Mouse (Mus musculus): ENCODE data around the gene Aftph.

Aftph gene

GRCm38 (mm10) chr11:20691000-20691399, 50.4 kb downstream of the Aftph start:
- TF ChIP-seq NANOG (IDR thresholded peaks at IDR 0.05; ENCODE audit: borderline replicate concordance, low read length) (no peak), CTCF (conservative IDR thresholded peaks at IDR 0.05; ENCODE audit: low read length) (peak; percentile 94)

GRCm38 (mm10) chr11:20681679-20682078, 59.7 kb downstream of the Aftph start:
- no peak for TF ChIP-seq NANOG (IDR thresholded peaks at IDR 0.05; ENCODE audit: borderline replicate concordance, low read length)
- no peak for TF ChIP-seq CTCF (conservative IDR thresholded peaks at IDR 0.05; ENCODE audit: low read length)
- no peak for TF ChIP-seq POU5F1 (IDR thresholded peaks at IDR 0.05; ENCODE audit: borderline replicate concordance, low read length)
- Histone ChIP-seq H3K4me1 (replicated peaks; ENCODE audit: low read depth, low read length) (no peaks in the 10 kb centered on the region), H3K36me3 (ENCODE audit: insufficient read depth, low read length) (peaks cover 18% of the 10 kb centered on the region), H3K27me3 (ENCODE audit: insufficient read depth, low read length) (0 out of 2 replicates have a peak, but pooled peaks cover 3% of the 10 kb centered on the region), H3K4me3 (replicated peaks; ENCODE audit: low read length) (no peak overlapping the region), H3K9me3 (ENCODE audit: low read length) (no peaks in the 10 kb centered on the region)

More at GRCm38 (mm10) chr11:20691000-20691399, 50.4 kb downstream of the Aftph start:
- Histone ChIP-seq H3K4me3 (replicated peaks; ENCODE audit: low read length) (no peak overlapping the region), H3K36me3 (ENCODE audit: insufficient read depth, low read length) (peaks cover 48% of the 10 kb centered on the region), H3K4me1 (replicated peaks; ENCODE audit: low read depth, low read length) (peaks cover 9% of the 10 kb centered on the region), H3K9me3 (ENCODE audit: low read length) (no peaks in the 10 kb centered on the region), H3K27me3 (ENCODE audit: insufficient read depth, low read length) (no peaks in the 10 kb centered on the region)

GRCm38 (mm10) chr11:20680781-20681180, 60.6 kb downstream of the Aftph start:
- Histone ChIP-seq H3K9me3 (ENCODE audit: low read length) (no peaks in the 10 kb centered on the region), H3K27me3 (ENCODE audit: insufficient read depth, low read length) (0 out of 2 replicates have a peak, but pooled peaks cover 3% of the 10 kb centered on the region), H3K4me3 (replicated peaks; ENCODE audit: low read length) (no peak overlapping the region), H3K36me3 (ENCODE audit: insufficient read depth, low read length) (peaks cover 9% of the 10 kb centered on the region), H3K4me1 (replicated peaks; ENCODE audit: low read depth, low read length) (peaks cover 7% of the 10 kb centered on the region; the same call in 1 of the 2 replicates)
- TF ChIP-seq CTCF (conservative IDR thresholded peaks at IDR 0.05; ENCODE audit: low read length) (no peak), NANOG (IDR thresholded peaks at IDR 0.05; ENCODE audit: borderline replicate concordance, low read length) (no peak), POU5F1 (IDR thresholded peaks at IDR 0.05; ENCODE audit: borderline replicate concordance, low read length) (no peak)

- H3K4me3 ChIP-seq (replicated peaks; ENCODE audit: low read length) = no peak overlapping the region
- peaks cover 3% of the 10 kb centered on the region for H3K36me3 ChIP-seq (ENCODE audit: insufficient read depth, low read length)
- 0 out of 2 replicates have a peak, but pooled peaks cover 3% of the 10 kb centered on the region for H3K27me3 ChIP-seq (ENCODE audit: insufficient read depth, low read length)
- H3K9me3 ChIP-seq (ENCODE audit: low read length) = no peaks in the 10 kb centered on the region
- peaks cover 7% of the 10 kb centered on the region; the same call in 1 of the 2 replicates for H3K4me1 ChIP-seq (replicated peaks; ENCODE audit: low read depth, low read length)
- TF ChIP-seq POU5F1 (IDR thresholded peaks at IDR 0.05; ENCODE audit: borderline replicate concordance, low read length) = no peak
Observed at GRCm38 (mm10) chr11:20679396-20679795, 62.0 kb downstream of the Aftph start.

GRCm38 (mm10) chr11:20672513-20672912, 68.9 kb downstream of the Aftph start:
- peaks cover 7% of the 10 kb centered on the region; the same call in 1 of the 2 replicates for H3K4me1 ChIP-seq (replicated peaks; ENCODE audit: low read depth, low read length)
- no peak overlapping the region for H3K4me3 ChIP-seq (replicated peaks; ENCODE audit: low read length)
- TF ChIP-seq POU5F1 (IDR thresholded peaks at IDR 0.05; ENCODE audit: borderline replicate concordance, low read length) (no peak), NANOG (IDR thresholded peaks at IDR 0.05; ENCODE audit: borderline replicate concordance, low read length) (no peak), CTCF (conservative IDR thresholded peaks at IDR 0.05; ENCODE audit: low read length) (no peak)
- no peaks in the 10 kb centered on the region for H3K36me3 ChIP-seq (ENCODE audit: insufficient read depth, low read length)
- 0 out of 2 replicates have a peak, but pooled peaks cover 7% of the 10 kb centered on the region for H3K27me3 ChIP-seq (ENCODE audit: insufficient read depth, low read length)
- no peaks in the 10 kb centered on the region for H3K9me3 ChIP-seq (ENCODE audit: low read length)

GRCm38 (mm10) chr11:20671789-20672392, 69.5 kb downstream of the Aftph start:
- no peaks in the 10 kb centered on the region for H3K9me3 ChIP-seq (ENCODE audit: low read length)
- H3K36me3 ChIP-seq (ENCODE audit: insufficient read depth, low read length) = no peaks in the 10 kb centered on the region
- TF ChIP-seq CTCF (conservative IDR thresholded peaks at IDR 0.05; ENCODE audit: low read length) (no peak), POU5F1 (IDR thresholded peaks at IDR 0.05; ENCODE audit: borderline replicate concordance, low read length) (no peak)
- 0 out of 2 replicates have a peak, but pooled peaks cover 7% of the 10 kb centered on the region for H3K27me3 ChIP-seq (ENCODE audit: insufficient read depth, low read length)
- H3K4me3 ChIP-seq (replicated peaks; ENCODE audit: low read length) = no peak overlapping the region
- peaks cover 7% of the 10 kb centered on the region; the same call in 1 of the 2 replicates for H3K4me1 ChIP-seq (replicated peaks; ENCODE audit: low read depth, low read length)

GRCm38 (mm10) chr11:20664878-20665277, 76.5 kb downstream of the Aftph start:
- Histone ChIP-seq H3K27me3 (ENCODE audit: insufficient read depth, low read length) (no peaks in the 10 kb centered on the region), H3K4me1 (replicated peaks; ENCODE audit: low read depth, low read length) (peaks cover 39% of the 10 kb centered on the region), H3K4me3 (replicated peaks; ENCODE audit: low read length) (no peak overlapping the region), H3K36me3 (ENCODE audit: insufficient read depth, low read length) (no peaks in the 10 kb centered on the region), H3K9me3 (ENCODE audit: low read length) (no peaks in the 10 kb centered on the region)
- TF ChIP-seq POU5F1 (IDR thresholded peaks at IDR 0.05; ENCODE audit: borderline replicate concordance, low read length) (no peak), NANOG (IDR thresholded peaks at IDR 0.05; ENCODE audit: borderline replicate concordance, low read length) (no peak), CTCF (conservative IDR thresholded peaks at IDR 0.05; ENCODE audit: low read length) (no peak)

- peaks cover 48% of the 10 kb centered on the region for H3K4me1 ChIP-seq (replicated peaks; ENCODE audit: low read depth, low read length)
- TF ChIP-seq NANOG (IDR thresholded peaks at IDR 0.05; ENCODE audit: borderline replicate concordance, low read length) (no peak), POU5F1 (IDR thresholded peaks at IDR 0.05; ENCODE audit: borderline replicate concordance, low read length) (no peak), CTCF (conservative IDR thresholded peaks at IDR 0.05; ENCODE audit: low read length) (no peak)
- H3K4me3 ChIP-seq (replicated peaks; ENCODE audit: low read length) = no peak overlapping the region
- no peaks in the 10 kb centered on the region for H3K36me3 ChIP-seq (ENCODE audit: insufficient read depth, low read length)
- H3K9me3 ChIP-seq (ENCODE audit: low read length) = no peaks in the 10 kb centered on the region
- H3K27me3 ChIP-seq (ENCODE audit: insufficient read depth, low read length) = no peaks in the 10 kb centered on the region
Observed at GRCm38 (mm10) chr11:20663580-20664198, 77.7 kb downstream of the Aftph start.
